In the genomic region with DNA sequence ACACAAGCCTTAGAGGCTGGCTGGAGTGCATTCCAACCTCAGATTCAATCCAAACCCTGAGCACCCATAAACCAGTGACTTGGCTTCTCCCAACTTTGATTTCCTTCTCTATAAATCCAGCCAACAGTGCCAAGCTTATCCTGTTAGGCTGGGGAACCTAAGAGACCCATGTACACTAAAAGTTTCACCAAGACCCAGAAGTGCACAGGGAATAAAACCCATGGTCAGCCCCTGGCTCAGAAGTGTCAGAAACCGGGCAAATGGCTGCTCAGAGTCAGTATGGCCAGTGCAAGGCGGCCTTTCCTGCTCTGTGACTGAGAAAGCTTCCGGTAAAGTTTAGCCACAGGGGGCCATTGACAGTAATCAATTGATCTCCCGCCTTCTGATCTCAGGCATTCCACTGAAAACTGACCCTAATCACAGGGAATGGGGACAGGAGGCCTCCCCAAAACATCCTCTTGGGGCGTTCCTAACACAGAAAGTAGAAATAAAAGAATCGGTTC, we compare ENCODE assay signal across 7 mouse cellular contexts. TPM values are rescaled to one million over a fixed set of nuclear protein-coding genes. Genes with fewer than 3 reads are reported as not detected.
DNase-seq lines count a peak whose midpoint lies in the region; ATAC-seq and TF ChIP-seq lines count a peak whose summit lies in the region.

No protein-coding gene starts in this region.

- no peaks in the 10 kb centered on the region for H3K79me2 ChIP-seq in liver, adult 2 months (ENCODE audit: control insufficient read depth, insufficient read depth, low read length)

- TF ChIP-seq POLR2A in liver, adult 2 months (IDR thresholded peaks at IDR 0.05; ENCODE audit: extremely low read depth, insufficient read depth, low read length): no peak

- no peaks in the 10 kb centered on the region; the same call in 1 of the 2 replicates for H3K27me3 ChIP-seq in neural tube, embryonic 11.5 days (ENCODE audit: control insufficient read depth, insufficient read depth, low read length)
- H3K27me3 ChIP-seq in forebrain, embryonic 15.5 days: peaks cover 13% of the 10 kb centered on the region; the same call in 1 of the 2 replicates
- H3K27me3 ChIP-seq in liver, adult 2 months (ENCODE audit: control insufficient read depth, insufficient read depth, low read length): peaks cover 5% of the 10 kb centered on the region
- H3K27me3 ChIP-seq in stomach, embryonic 16.5 days (ENCODE audit: control insufficient read depth, insufficient read depth, low read length): no peaks in the 10 kb centered on the region

- H3K4me1 ChIP-seq in neural tube, embryonic 11.5 days (ENCODE audit: control insufficient read depth, insufficient read depth, low read length): peaks cover 3% of the 10 kb centered on the region; the same call in 1 of the 2 replicates
- peaks cover 20% of the 10 kb centered on the region for H3K4me1 ChIP-seq in forebrain, embryonic 15.5 days
- peaks cover 1% of the 10 kb centered on the region; the same call in 1 of the 2 replicates for H3K4me1 ChIP-seq in liver, adult 2 months (ENCODE audit: control insufficient read depth, insufficient read depth, low read length)
- peaks cover 18% of the 10 kb centered on the region; the same call in 1 of the 2 replicates for H3K4me1 ChIP-seq in stomach, embryonic 16.5 days (ENCODE audit: control insufficient read depth, insufficient read depth, low read length)

- ATAC-seq in neural tube, embryonic 11.5 days (ENCODE audit: insufficient read depth, low FRiP score, low TSS enrichment): no peak
- no peak for ATAC-seq in forebrain, embryonic 15.5 days (replicated peaks)
- no peak for ATAC-seq in stomach, embryonic 16.5 days (ENCODE audit: insufficient read depth, low FRiP score)

- H3K27ac ChIP-seq in neural tube, embryonic 11.5 days (ENCODE audit: low read depth, low read length): no peak overlapping the region
- H3K27ac ChIP-seq in forebrain, embryonic 15.5 days (replicated peaks): no peak overlapping the region
- H3K27ac ChIP-seq in liver, adult 2 months (replicated peaks; ENCODE audit: insufficient read depth, low read depth, low read length): no peak overlapping the region
- peak overlapping the region; percentile 81; the same call in 1 of the 2 replicates for H3K27ac ChIP-seq in stomach, embryonic 16.5 days (ENCODE audit: low read length)

- DNase-seq in neural tube, embryonic 11.5 days (ENCODE audit: low spot score): no peak
- no peak for DNase-seq in neural tube, embryonic 10.5 days (ENCODE audit: extremely low spot score, low spot score)
- DNase-seq in liver, adult 2 months (ENCODE audit: extremely low read depth, low read depth, low spot score): no peak
- DNase-seq in adrenal gland, postnatal 36 days: no peak
- DNase-seq in retina, embryonic 14.5 days (ENCODE audit: low spot score): no peak

- peak overlapping the region; percentile 27 for H3K4me3 ChIP-seq in neural tube, embryonic 11.5 days (ENCODE audit: low read depth, low read length)
- H3K4me3 ChIP-seq in forebrain, embryonic 15.5 days: peak overlapping the region; percentile 52; the same call in 1 of the 2 replicates
- peak overlapping the region; percentile 75 for H3K4me3 ChIP-seq in liver, adult 2 months (ENCODE audit: insufficient read depth, low read depth, low read length)
- peak overlapping the region; percentile 66 for H3K4me3 ChIP-seq in stomach, embryonic 16.5 days (replicated peaks; ENCODE audit: low read length)

- WGBS in neural tube, embryonic 11.5 days: 11% methylated on average over 6 of the region's 6 CpGs
- WGBS in forebrain, embryonic 15.5 days: 21% methylated on average over 6 of the region's 6 CpGs
- 50% methylated on average over 6 of the region's 6 CpGs for WGBS in liver, adult 2 months
- 31% methylated on average over 6 of the region's 6 CpGs for WGBS in stomach, embryonic 16.5 days

- no peaks in the 10 kb centered on the region for H3K36me3 ChIP-seq in neural tube, embryonic 11.5 days (ENCODE audit: control insufficient read depth, insufficient read depth, low read length)
- H3K36me3 ChIP-seq in forebrain, embryonic 15.5 days: no peaks in the 10 kb centered on the region
- H3K36me3 ChIP-seq in liver, adult 2 months (ENCODE audit: control insufficient read depth, insufficient read depth, low read length): no peaks in the 10 kb centered on the region
- H3K36me3 ChIP-seq in stomach, embryonic 16.5 days (ENCODE audit: control insufficient read depth, insufficient read depth, low read length): no peaks in the 10 kb centered on the region

- H3K9ac ChIP-seq in neural tube, embryonic 11.5 days (ENCODE audit: low read length): no peak overlapping the region
- no peak overlapping the region for H3K9ac ChIP-seq in forebrain, embryonic 15.5 days (replicated peaks)
- H3K9ac ChIP-seq in liver, adult 2 months (ENCODE audit: low read depth, low read length): peak overlapping the region; percentile 13; the same call in 1 of the 2 replicates
- peak overlapping the region; percentile 89 for H3K9ac ChIP-seq in stomach, embryonic 16.5 days (ENCODE audit: low read length)

- no peak for TF ChIP-seq CTCF in liver, adult 2 months (IDR thresholded peaks at IDR 0.05; ENCODE audit: low read depth, low read length)

- H3K4me2 ChIP-seq in neural tube, embryonic 11.5 days (ENCODE audit: low read depth): peak overlapping the region; percentile 97
- H3K4me2 ChIP-seq in forebrain, embryonic 15.5 days (replicated peaks): peak overlapping the region; percentile 87; the same call in 1 of the 2 replicates
- H3K4me2 ChIP-seq in stomach, embryonic 16.5 days (ENCODE audit: low read depth, low read length): peak overlapping the region; percentile 90

- no peaks in the 10 kb centered on the region for H3K9me3 ChIP-seq in neural tube, embryonic 11.5 days (ENCODE audit: control insufficient read depth, low read length)
- no peaks in the 10 kb centered on the region for H3K9me3 ChIP-seq in forebrain, embryonic 15.5 days
- H3K9me3 ChIP-seq in stomach, embryonic 16.5 days (replicated peaks; ENCODE audit: control insufficient read depth, low read length): no peaks in the 10 kb centered on the region

RNA-seq across cellular contexts. Expression of a gene that starts 2.6 kb away (rescaled TPM):
- 7.3 and 9.5 TPM in 2 replicates for polyA plus RNA-seq in neural tube, embryonic 11.5 days (2014; fragmentation: Nextera tagmentation; extraction: Ambion mirVana)
- 4.8 and 5.8 TPM in 2 replicates for polyA plus RNA-seq in forebrain, embryonic 15.5 days (2015; fragmentation: Nextera tagmentation; extraction: Ambion mirVana)
- total RNA-seq in liver, adult 2 months (2014; rRNA removed): 3.5 and 3.8 TPM in 2 replicates
- polyA plus RNA-seq in liver, adult 2 months (2012; rRNA removed): 0.70 and 1.3 TPM in 2 replicates
- 28.1 and 28.9 TPM in 2 replicates for polyA plus RNA-seq in stomach, embryonic 16.5 days (2015; fragmentation: Nextera tagmentation; extraction: Ambion mirVana)
- 10 to 100 TPM in 1 of 2 experiments, 1 to 10 TPM in 1; 7.9 to 14.2 TPM for total RNA-seq in adrenal gland, postnatal 36 days (2021)

Comparison
In these comparisons a context has a peak if more than half of its experiments do, and no peak if none do; other contexts are left out.
1. H3K9ac ChIP-seq: peak in liver, adult 2 months (single experiment) and stomach, embryonic 16.5 days (single experiment); none in neural tube, embryonic 11.5 days (single experiment) and forebrain, embryonic 15.5 days (single experiment).
2. Peak in every context shown above with its lines, with median percentiles within 50 percentile points of each other: H3K4me2 ChIP-seq and H3K4me3 ChIP-seq.